Mouse (Mus musculus) right cerebral cortex, postnatal 36 days (tissue): ENCODE data around the gene Olfr103.

ENCODE experiments used
- DNase-seq, 2 experiments: peaks; one replicate each; pipeline ENCODE4 v3.0.0; 2022; ENCODE audit warnings: low spot score in 2 of 2, mixed read lengths in 1 of 2

Olfr103 gene

DNA sequence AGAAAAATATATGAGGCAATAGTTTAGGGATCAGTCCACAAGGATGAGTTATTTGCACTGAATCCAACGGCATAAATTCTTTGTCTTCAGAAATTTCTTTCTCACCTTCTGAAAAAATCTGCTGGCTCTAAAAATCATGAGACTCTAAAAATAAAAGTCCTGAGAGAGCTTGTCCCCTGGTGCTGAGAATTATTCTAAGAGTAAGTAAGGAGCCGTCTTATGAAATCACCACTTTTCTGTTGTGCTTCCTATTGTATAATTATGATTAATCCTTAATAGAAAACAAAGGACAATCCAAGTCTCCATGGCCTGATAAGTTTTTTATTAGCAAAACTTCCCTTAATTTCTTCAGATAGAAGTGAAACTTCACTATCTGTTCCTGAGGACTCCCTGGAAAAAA is at the start of gene Olfr103:
Gene Olfr103 (minus strand): TSS at position 101 of the 400 bp plus-strand sequence.
- DNase-seq: no peak

DNA sequence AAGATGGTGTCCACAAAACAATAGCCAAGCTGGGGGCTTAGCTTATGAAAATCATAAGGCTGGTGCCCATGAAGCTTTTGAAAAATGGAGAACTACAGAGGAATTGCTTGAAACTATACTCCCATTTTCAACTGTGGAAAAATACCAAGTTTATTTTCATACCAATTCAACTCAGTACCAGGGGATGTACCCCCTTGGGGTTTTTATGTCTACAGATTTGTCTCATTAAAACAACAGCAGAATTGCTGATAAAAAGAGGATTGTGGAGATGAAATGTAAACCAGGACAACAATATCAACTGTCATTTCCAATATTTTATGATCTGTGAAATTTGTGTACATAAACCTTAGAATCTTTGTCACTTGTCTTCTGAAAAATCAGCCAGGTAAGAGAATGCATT is 39.2 kb upstream of the Olfr103 start, which contains the start of gene Olfr105-ps:
Gene Olfr105-ps (plus strand): TSS at position 301 of the 400 bp plus-strand sequence.
- no peak for DNase-seq

DNA sequence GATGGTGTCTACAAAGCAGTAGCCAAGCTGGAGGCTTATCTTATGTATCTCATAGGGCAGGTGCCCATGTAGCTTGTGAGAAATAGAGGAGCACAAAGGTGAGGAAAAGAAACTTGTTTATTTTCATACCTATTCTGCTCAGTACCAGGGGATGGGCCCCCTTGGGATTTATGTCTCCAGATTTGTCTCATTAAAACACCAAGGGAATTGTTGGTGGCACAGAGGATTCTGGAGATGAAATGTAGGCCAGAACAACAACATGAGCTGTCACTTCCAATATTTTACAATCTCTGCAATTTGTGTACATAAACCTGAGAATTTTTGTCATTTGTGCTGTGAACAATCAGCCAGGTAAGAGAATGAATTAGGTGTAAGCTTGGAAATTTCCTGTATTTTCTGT is 19.8 kb upstream of the Olfr103 start, which contains the start of gene Olfr104-ps:
Gene Olfr104-ps (plus strand): TSS at position 301 of the 400 bp plus-strand sequence.
- no peak for DNase-seq

DNA sequence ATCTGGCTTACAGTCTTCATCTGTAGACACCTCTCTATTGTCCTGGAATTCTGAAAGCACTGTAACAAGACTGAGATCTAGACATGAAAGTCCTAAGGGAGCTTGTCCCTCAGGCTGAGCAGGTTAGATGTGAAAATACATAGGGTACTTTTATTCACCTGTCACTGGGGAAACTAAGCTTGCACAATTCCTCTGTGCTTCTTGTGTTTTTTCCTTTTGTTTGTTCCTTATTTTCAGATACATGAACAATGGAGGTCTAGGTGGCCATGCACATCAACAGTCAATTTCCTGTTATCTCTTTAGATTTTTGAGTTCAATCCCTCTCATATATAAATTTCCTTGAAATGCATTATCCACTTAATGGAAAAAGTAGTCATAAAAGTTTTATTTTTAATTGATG is 22.5 kb downstream of the Olfr103 start, which contains the start of gene Olfr102:
Gene Olfr102 (minus strand): TSS at position 101 of the 400 bp plus-strand sequence.
- DNase-seq: no peak

DNA sequence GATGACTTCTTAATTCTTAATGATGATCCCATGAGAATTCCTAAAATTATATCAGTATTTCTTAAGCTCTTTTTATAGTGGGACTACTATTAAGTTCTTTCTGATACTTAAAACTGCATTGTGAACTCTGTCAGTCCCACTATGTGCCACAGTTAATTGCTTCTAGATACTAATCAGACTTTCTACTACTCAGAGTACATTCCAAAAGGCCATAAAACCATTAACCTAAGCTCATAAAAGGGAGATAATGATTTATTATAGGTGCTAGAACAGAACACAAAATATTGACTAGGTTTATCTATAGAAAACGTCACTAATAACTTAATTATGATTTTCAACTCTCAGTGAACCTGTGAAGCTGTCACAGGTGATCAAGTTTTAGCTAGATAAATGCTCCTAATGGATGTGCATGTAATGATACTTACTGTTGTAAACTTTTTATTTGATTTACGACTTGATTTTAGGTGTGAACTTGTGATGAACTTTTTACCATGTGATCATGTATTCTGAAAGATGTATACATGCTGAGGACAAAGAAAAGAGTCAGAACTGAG is 29.3 kb downstream of the Olfr103 start:
- no peak for DNase-seq

DNA sequence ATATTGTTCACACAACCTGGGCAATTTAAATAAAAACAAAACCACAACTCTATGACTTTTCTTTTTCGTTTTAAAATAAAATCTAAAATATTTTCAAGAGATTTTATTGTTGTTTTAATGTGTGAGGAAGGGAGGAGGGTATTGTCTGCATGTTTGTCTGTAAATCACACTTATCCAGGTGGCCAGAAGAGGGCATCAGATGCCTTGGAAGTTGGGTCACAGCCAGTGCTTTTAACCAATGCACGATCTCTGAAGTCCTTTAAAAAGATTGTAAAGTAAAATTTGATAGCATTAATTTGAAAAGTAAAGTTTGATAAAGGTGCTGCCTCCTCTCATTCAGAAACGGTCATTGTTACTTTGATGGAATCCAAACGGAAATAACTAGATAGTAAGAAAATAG is 31.0 kb downstream of the Olfr103 start:
- no peak for DNase-seq

DNA sequence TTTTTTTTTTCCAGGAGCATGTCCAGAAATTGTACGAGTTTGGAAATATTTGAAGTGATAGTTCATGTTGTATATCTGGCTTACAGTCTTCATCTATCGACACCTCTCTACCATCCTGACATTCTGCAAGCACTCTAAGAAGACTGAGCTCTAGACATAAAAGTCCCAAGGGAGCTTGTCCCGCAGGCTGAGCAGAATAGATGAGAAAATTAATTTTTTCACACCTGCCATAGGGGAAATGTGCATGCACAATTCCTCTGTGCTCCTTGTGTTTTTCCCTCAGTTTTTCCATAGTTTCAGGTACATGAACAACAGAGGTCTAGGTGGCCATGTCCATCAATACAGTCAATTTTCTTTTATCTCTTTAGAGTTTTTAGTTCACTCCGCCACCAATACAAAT is 35.3 kb downstream of the Olfr103 start, which contains the start of gene Olfr101:
Gene Olfr101 (minus strand): TSS at position 101 of the 400 bp plus-strand sequence.
- no peak for DNase-seq
